Mouse (Mus musculus) bone marrow macrophage, adult 2 months (primary cell): Measurements from ENCODE around the gene Lats2.

ENCODE experiments used
- CTCF ChIP-seq: IDR thresholded peaks from 2 replicates; pipeline ENCODE4 v1.5.1; 2012; ENCODE audit warnings: low read depth, mild to moderate bottlenecking, low read length, moderate library complexity
- POLR2A ChIP-seq: IDR thresholded peaks from 2 replicates; pipeline ENCODE4 v1.6.1; 2012; ENCODE audit warnings: mild to moderate bottlenecking, low read depth, low read length, borderline replicate concordance

GRCm38 (mm10) chr14:57756094-57756493 lies 2.1 kb downstream of the Lats2 start:
- TF ChIP-seq CTCF, result no peak
- no peak for TF ChIP-seq POLR2A
